ENCODE assay signal across 28 mouse cellular contexts in the genomic region with DNA sequence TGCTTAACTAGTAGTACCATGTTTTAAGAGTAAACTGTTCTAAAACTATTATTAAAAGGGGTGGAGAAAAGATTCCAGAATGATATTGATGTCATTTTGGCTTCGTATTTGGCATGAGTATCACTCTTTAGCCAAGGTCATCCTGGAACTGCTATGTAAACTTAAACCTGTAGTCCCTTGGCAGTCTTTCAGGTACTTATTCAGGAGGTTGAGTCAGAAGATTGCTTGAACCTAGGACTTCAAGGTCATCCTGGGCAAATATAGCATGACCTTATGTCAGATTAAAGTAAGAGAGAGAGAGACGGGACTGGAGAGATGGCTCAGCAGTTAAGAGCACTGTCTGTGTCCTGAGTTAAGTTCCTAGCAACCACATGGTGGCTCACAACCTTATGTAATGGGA. TPM values are rescaled to one million over a fixed set of nuclear protein-coding genes. Genes with fewer than 3 reads are reported as not detected.
A peak's percentile ranks its signal among the peaks of the same experiment; 100 is the strongest.
DNase-seq lines count a peak whose midpoint lies in the region; ATAC-seq and TF ChIP-seq lines count a peak whose summit lies in the region.
"Had no signal": no experiment of that assay in that cellular context is flagged by ENCODE, and none has a peak within 500 bp of the region (broad histone marks: within the 10 kb centered on the region; RNA-seq: fewer than 3 reads in every experiment).

No protein-coding gene starts in this region.

- no peak overlapping the region for H3K9ac ChIP-seq in forebrain, postnatal 0 days
- no peak overlapping the region for H3K9ac ChIP-seq in hindbrain, postnatal 0 days (replicated peaks; ENCODE audit: low read length)
- H3K9ac ChIP-seq in hindbrain, embryonic 11.5 days (ENCODE audit: low read depth, low read length), result no peak overlapping the region
- H3K9ac ChIP-seq in liver, adult 2 months (ENCODE audit: low read depth, low read length), result no peak overlapping the region
- H3K9ac ChIP-seq: embryonic facial prominence, embryonic 13.5 days; embryonic facial prominence, embryonic 15.5 days; forebrain, embryonic 13.5 days; forebrain, embryonic 15.5 days had no signal

- H3K27ac ChIP-seq in forebrain, postnatal 0 days (ENCODE audit: low read depth, low read length), result no peak overlapping the region
- H3K27ac ChIP-seq in forebrain, embryonic 10.5 days, result no peak overlapping the region
- H3K27ac ChIP-seq in hindbrain, postnatal 0 days, result no peak overlapping the region
- H3K27ac ChIP-seq in hindbrain, embryonic 11.5 days (ENCODE audit: low read depth, low read length), result no peak overlapping the region
- H3K27ac ChIP-seq in liver, adult 2 months (replicated peaks; ENCODE audit: insufficient read depth, low read depth, low read length), result no peak overlapping the region
- H3K27ac ChIP-seq: embryonic facial prominence, embryonic 13.5 days; embryonic facial prominence, embryonic 15.5 days; forebrain, embryonic 13.5 days; forebrain, embryonic 15.5 days had no signal

- no peaks in the 10 kb centered on the region for H3K9me3 ChIP-seq in forebrain, postnatal 0 days (ENCODE audit: low read length)
- no peaks in the 10 kb centered on the region for H3K9me3 ChIP-seq in forebrain, embryonic 10.5 days
- no peaks in the 10 kb centered on the region for H3K9me3 ChIP-seq in hindbrain, postnatal 0 days (ENCODE audit: low read length)
- no peaks in the 10 kb centered on the region for H3K9me3 ChIP-seq in hindbrain, embryonic 11.5 days (ENCODE audit: control insufficient read depth, low read length)
- H3K9me3 ChIP-seq: embryonic facial prominence, embryonic 13.5 days; embryonic facial prominence, embryonic 15.5 days; forebrain, embryonic 13.5 days; forebrain, embryonic 15.5 days; G1E had no signal

- H3K79me2 ChIP-seq in liver, adult 2 months (ENCODE audit: control insufficient read depth, insufficient read depth, low read length), result peaks cover 10% of the 10 kb centered on the region; the same call in 1 of the 2 replicates

- H3K4me3 ChIP-seq in forebrain, postnatal 0 days (ENCODE audit: low read depth, low read length), result no peak overlapping the region
- H3K4me3 ChIP-seq in forebrain, embryonic 10.5 days, result no peak overlapping the region
- H3K4me3 ChIP-seq in hindbrain, postnatal 0 days (ENCODE audit: low read length), result no peak overlapping the region
- no peak overlapping the region for H3K4me3 ChIP-seq in hindbrain, embryonic 11.5 days (ENCODE audit: low read depth, low read length)
- no peak overlapping the region for H3K4me3 ChIP-seq in liver, adult 2 months (ENCODE audit: insufficient read depth, low read depth, low read length)
- H3K4me3 ChIP-seq: embryonic facial prominence, embryonic 13.5 days; embryonic facial prominence, embryonic 15.5 days; erythroblast, embryonic 14.5 days; forebrain, embryonic 13.5 days; forebrain, embryonic 15.5 days had no signal

- no peak for ATAC-seq in forebrain, postnatal 0 days
- ATAC-seq in hindbrain, postnatal 0 days, result no peak
- ATAC-seq in hindbrain, embryonic 11.5 days (ENCODE audit: low FRiP score), result no peak
- ATAC-seq in Patski, result no peak
- ATAC-seq: CD4-positive, CD25-positive, alpha-beta regulatory T cell, adult 4 months; forebrain, embryonic 13.5 days; forebrain, embryonic 15.5 days had no signal

- WGBS in forebrain, postnatal 0 days, result 94% methylated on average over 2 of the region's 2 CpGs
- WGBS in forebrain, embryonic 10.5 days, result 94% methylated on average over 2 of the region's 2 CpGs
- WGBS in hindbrain, postnatal 0 days, result 84% methylated on average over 2 of the region's 2 CpGs
- 97% methylated on average over 2 of the region's 2 CpGs for WGBS in hindbrain, embryonic 11.5 days
- 22% methylated on average over 2 of the region's 2 CpGs for WGBS in liver, adult 2 months

- peaks cover 28% of the 10 kb centered on the region for H3K36me3 ChIP-seq in forebrain, postnatal 0 days (ENCODE audit: insufficient read depth)
- peaks cover 93% of the 10 kb centered on the region for H3K36me3 ChIP-seq in forebrain, embryonic 10.5 days (replicated peaks)
- peaks cover 19% of the 10 kb centered on the region for H3K36me3 ChIP-seq in hindbrain, postnatal 0 days (ENCODE audit: insufficient read depth, low read length)
- H3K36me3 ChIP-seq in hindbrain, embryonic 11.5 days (ENCODE audit: control insufficient read depth, insufficient read depth, low read length), result peaks cover 5% of the 10 kb centered on the region
- peaks cover 29% of the 10 kb centered on the region for H3K36me3 ChIP-seq in liver, adult 2 months (ENCODE audit: control insufficient read depth, insufficient read depth, low read length)

- no peaks in the 10 kb centered on the region for H3K4me1 ChIP-seq in forebrain, postnatal 0 days (ENCODE audit: insufficient read depth)
- H3K4me1 ChIP-seq in forebrain, embryonic 10.5 days, result no peaks in the 10 kb centered on the region
- no peaks in the 10 kb centered on the region for H3K4me1 ChIP-seq in hindbrain, postnatal 0 days (ENCODE audit: insufficient read depth, low read length)
- H3K4me1 ChIP-seq in hindbrain, embryonic 11.5 days (replicated peaks; ENCODE audit: control insufficient read depth, insufficient read depth, low read length), result no peaks in the 10 kb centered on the region
- H3K4me1 ChIP-seq in liver, adult 2 months (ENCODE audit: control insufficient read depth, insufficient read depth, low read length), result peaks cover 2% of the 10 kb centered on the region; the same call in 1 of the 2 replicates
- H3K4me1 ChIP-seq: embryonic facial prominence, embryonic 13.5 days; embryonic facial prominence, embryonic 15.5 days; forebrain, embryonic 13.5 days; forebrain, embryonic 15.5 days had no signal

- no peak for TF ChIP-seq POLR2A in liver, adult 2 months (IDR thresholded peaks at IDR 0.05; ENCODE audit: extremely low read depth, insufficient read depth, low read length)

- 0 out of 2 replicates have a peak, but pooled peaks have one; percentile 10 for TF ChIP-seq CTCF in forebrain, postnatal 0 days (IDR thresholded peaks at IDR 0.05; ENCODE audit: low read depth)
- peak; percentile 10; the same call in 1 of the 2 replicates for TF ChIP-seq CTCF in hindbrain, postnatal 0 days (IDR thresholded peaks at IDR 0.05; ENCODE audit: low read depth)
- no peak for TF ChIP-seq CTCF in liver, adult 2 months (IDR thresholded peaks at IDR 0.05; ENCODE audit: low read depth, low read length)
- peak; percentile 30 for TF ChIP-seq CTCF in Patski (IDR thresholded peaks at IDR 0.05)

- CTCF ChIA-PET in Patski (lab: Charles Lee), result no interaction called here

- POLR2A ChIA-PET in Patski (lab: Charles Lee), result no interaction called here

- no peak for DNase-seq in forebrain, postnatal 0 days
- no peak for DNase-seq in forebrain, embryonic 10.5 days (ENCODE audit: extremely low spot score, low spot score)
- no peak for DNase-seq in hindbrain, postnatal 0 days (ENCODE audit: low spot score)
- no peak for DNase-seq in hindbrain, embryonic 11.5 days (ENCODE audit: low spot score)
- peak; percentile 57 for DNase-seq in liver, adult 2 months (ENCODE audit: extremely low read depth, low read depth, low spot score)
- DNase-seq in liver, result no peak
- DNase-seq in Patski (ENCODE audit: low read depth, low spot score), result no peak
- DNase-seq: adrenal gland, adult 2 months; adrenal gland, postnatal 10 days; adrenal gland, postnatal 25 days; B cell, adult 2 months; cerebellum, adult 11 months; cerebellum, adult 18-20 months; cerebellum, adult 8-10 months; cerebellum, adult 9-11 months; cerebellum, postnatal 14 days; cerebellum, postnatal 36 days; embryo, embryonic 11 days had no signal

- no peak overlapping the region for H3K4me2 ChIP-seq in forebrain, postnatal 0 days (ENCODE audit: low read depth)
- no peak overlapping the region for H3K4me2 ChIP-seq in hindbrain, postnatal 0 days (ENCODE audit: low read depth, low read length)
- H3K4me2 ChIP-seq in hindbrain, embryonic 11.5 days (replicated peaks; ENCODE audit: low read depth, low read length), result no peak overlapping the region
- H3K4me2 ChIP-seq: embryonic facial prominence, embryonic 13.5 days; embryonic facial prominence, embryonic 15.5 days; forebrain, embryonic 13.5 days; forebrain, embryonic 15.5 days had no signal

- in situ Hi-C loops in Patski (cut with MboI; ENCODE audit: low pct_unique_long_range_greater_than_20kb), result no loop called here

- no peaks in the 10 kb centered on the region for H3K27me3 ChIP-seq in forebrain, postnatal 0 days (ENCODE audit: insufficient read depth, low read length)
- no peaks in the 10 kb centered on the region for H3K27me3 ChIP-seq in forebrain, embryonic 10.5 days (ENCODE audit: poor library complexity, severe bottlenecking)
- H3K27me3 ChIP-seq in hindbrain, postnatal 0 days (ENCODE audit: insufficient read depth, low read length), result no peaks in the 10 kb centered on the region
- no peaks in the 10 kb centered on the region for H3K27me3 ChIP-seq in hindbrain, embryonic 11.5 days (ENCODE audit: control insufficient read depth, insufficient read depth, low read length)
- no peaks in the 10 kb centered on the region for H3K27me3 ChIP-seq in liver, adult 2 months (ENCODE audit: control insufficient read depth, insufficient read depth, low read length)
- no peaks in the 10 kb centered on the region for H3K27me3 ChIP-seq in Patski
- H3K27me3 ChIP-seq: CH12.LX; embryonic facial prominence, embryonic 13.5 days; embryonic facial prominence, embryonic 15.5 days; forebrain, embryonic 13.5 days; forebrain, embryonic 15.5 days had no signal

RNA-seq across cellular contexts. Expression of a gene that starts 18.7 kb away (rescaled TPM):
- total RNA-seq in forebrain, postnatal 0 days (2014; rRNA removed), result 16.4 and 22.5 TPM in 2 replicates
- polyA plus RNA-seq in forebrain, postnatal 0 days (2015; fragmentation: Nextera tagmentation; extraction: Ambion mirVana), result 2.0 and 2.6 TPM in 2 replicates
- 9.7 and 9.9 TPM in 2 replicates for polyA plus RNA-seq in forebrain, embryonic 10.5 days (2016; fragmentation: Nextera tagmentation; extraction: Ambion mirVana)
- 24.7 and 26.0 TPM in 2 replicates for total RNA-seq in hindbrain, postnatal 0 days (2014; rRNA removed)
- polyA plus RNA-seq in hindbrain, postnatal 0 days (2015; fragmentation: Nextera tagmentation; extraction: Ambion mirVana), result 3.0 and 3.5 TPM in 2 replicates
- polyA plus RNA-seq in hindbrain, embryonic 11.5 days (2014; fragmentation: Nextera tagmentation; extraction: Ambion mirVana), result 10.5 and 11.5 TPM in 2 replicates
- 16.7 and 18.2 TPM in 2 replicates for total RNA-seq in liver, adult 2 months (2014; rRNA removed)
- 7.3 and 7.6 TPM in 2 replicates for polyA plus RNA-seq in liver, adult 2 months (2012; rRNA removed)
- polyA plus RNA-seq in Patski (2021), result 30.6 TPM

RNA-seq across cellular contexts. Expression of a gene that starts 20.5 kb away (rescaled TPM):
- 0.38 and 1.1 TPM in 2 replicates for total RNA-seq in forebrain, postnatal 0 days (2014; rRNA removed)
- 0.34 and 0.65 TPM in 2 replicates for polyA plus RNA-seq in forebrain, postnatal 0 days (2015; fragmentation: Nextera tagmentation; extraction: Ambion mirVana)
- 0.33 TPM in 1 of 2 replicates, not detected in the other for polyA plus RNA-seq in forebrain, embryonic 10.5 days (2016; fragmentation: Nextera tagmentation; extraction: Ambion mirVana)
- total RNA-seq in hindbrain, postnatal 0 days (2014; rRNA removed), result 0.16 TPM in 1 of 2 replicates, not detected in the other
- polyA plus RNA-seq in hindbrain, postnatal 0 days (2015; fragmentation: Nextera tagmentation; extraction: Ambion mirVana), result 0.36 and 0.62 TPM in 2 replicates
- 0.28 and 0.46 TPM in 2 replicates for polyA plus RNA-seq in hindbrain, embryonic 11.5 days (2014; fragmentation: Nextera tagmentation; extraction: Ambion mirVana)
- total RNA-seq in liver, adult 2 months (2014; rRNA removed), result 0.07 and 0.09 TPM in 2 replicates
- 0.40 and 0.49 TPM in 2 replicates for polyA plus RNA-seq in liver, adult 2 months (2012; rRNA removed)
- polyA plus RNA-seq in Patski (2021), result not detected
- total RNA-seq: CH12.LX; common myeloid progenitor, adult 5-6 weeks; G1E had no signal
- polyA plus RNA-seq: embryonic facial prominence, embryonic 11.5 days; embryonic facial prominence, embryonic 13.5 days; G1E had no signal

RNA-seq across cellular contexts. Expression of a gene that starts 34.2 kb away (rescaled TPM):
- total RNA-seq in forebrain, postnatal 0 days (2014; rRNA removed), result 21.5 and 22.3 TPM in 2 replicates
- 69.9 and 90.9 TPM in 2 replicates for polyA plus RNA-seq in forebrain, postnatal 0 days (2015; fragmentation: Nextera tagmentation; extraction: Ambion mirVana)
- polyA plus RNA-seq in forebrain, embryonic 10.5 days (2016; fragmentation: Nextera tagmentation; extraction: Ambion mirVana), result 70.7 and 74.6 TPM in 2 replicates
- 27.4 and 28.0 TPM in 2 replicates for total RNA-seq in hindbrain, postnatal 0 days (2014; rRNA removed)
- polyA plus RNA-seq in hindbrain, postnatal 0 days (2015; fragmentation: Nextera tagmentation; extraction: Ambion mirVana), result 90.4 and 95.1 TPM in 2 replicates
- 108 and 118 TPM in 2 replicates for polyA plus RNA-seq in hindbrain, embryonic 11.5 days (2014; fragmentation: Nextera tagmentation; extraction: Ambion mirVana)
- total RNA-seq in liver, adult 2 months (2014; rRNA removed), result 7.3 and 11.1 TPM in 2 replicates
- 93.4 and 98.3 TPM in 2 replicates for polyA plus RNA-seq in liver, adult 2 months (2012; rRNA removed)
- 167 TPM for polyA plus RNA-seq in Patski (2021)

RNA-seq across cellular contexts. Expression of a gene that starts 45.7 kb away (rescaled TPM):
- 134 and 154 TPM in 2 replicates for total RNA-seq in forebrain, postnatal 0 days (2014; rRNA removed)
- polyA plus RNA-seq in forebrain, postnatal 0 days (2015; fragmentation: Nextera tagmentation; extraction: Ambion mirVana), result 102 and 103 TPM in 2 replicates
- 205 and 217 TPM in 2 replicates for polyA plus RNA-seq in forebrain, embryonic 10.5 days (2016; fragmentation: Nextera tagmentation; extraction: Ambion mirVana)
- total RNA-seq in hindbrain, postnatal 0 days (2014; rRNA removed), result 151 and 157 TPM in 2 replicates
- polyA plus RNA-seq in hindbrain, postnatal 0 days (2015; fragmentation: Nextera tagmentation; extraction: Ambion mirVana), result 104 TPM in 2 replicates
- polyA plus RNA-seq in hindbrain, embryonic 11.5 days (2014; fragmentation: Nextera tagmentation; extraction: Ambion mirVana), result 238 and 273 TPM in 2 replicates
- total RNA-seq in liver, adult 2 months (2014; rRNA removed), result 112 and 189 TPM in 2 replicates
- 261 and 273 TPM in 2 replicates for polyA plus RNA-seq in liver, adult 2 months (2012; rRNA removed)
- 801 TPM for polyA plus RNA-seq in Patski (2021)

RNA-seq across cellular contexts. Expression of a gene that starts 57.7 kb away (rescaled TPM):
- total RNA-seq in forebrain, postnatal 0 days (2014; rRNA removed), result 0.92 and 2.1 TPM in 2 replicates
- polyA plus RNA-seq in forebrain, postnatal 0 days (2015; fragmentation: Nextera tagmentation; extraction: Ambion mirVana), result 0.30 and 0.35 TPM in 2 replicates
- 0.25 and 0.42 TPM in 2 replicates for polyA plus RNA-seq in forebrain, embryonic 10.5 days (2016; fragmentation: Nextera tagmentation; extraction: Ambion mirVana)
- 0.11 and 0.31 TPM in 2 replicates for total RNA-seq in hindbrain, postnatal 0 days (2014; rRNA removed)
- polyA plus RNA-seq in hindbrain, postnatal 0 days (2015; fragmentation: Nextera tagmentation; extraction: Ambion mirVana), result 0.38 and 0.40 TPM in 2 replicates
- 0.73 and 0.99 TPM in 2 replicates for polyA plus RNA-seq in hindbrain, embryonic 11.5 days (2014; fragmentation: Nextera tagmentation; extraction: Ambion mirVana)
- total RNA-seq in liver, adult 2 months (2014; rRNA removed), result not detected in 2 replicates
- polyA plus RNA-seq in liver, adult 2 months (2012; rRNA removed), result not detected in 2 replicates
- not detected for polyA plus RNA-seq in Patski (2021)
- total RNA-seq: CH12.LX; common myeloid progenitor, adult 5-6 weeks had no signal
- polyA plus RNA-seq: CD4-positive, CD25-positive, alpha-beta regulatory T cell, adult 4 months; erythroblast, embryonic 14.5 days; G1E had no signal
